In the genomic region with DNA sequence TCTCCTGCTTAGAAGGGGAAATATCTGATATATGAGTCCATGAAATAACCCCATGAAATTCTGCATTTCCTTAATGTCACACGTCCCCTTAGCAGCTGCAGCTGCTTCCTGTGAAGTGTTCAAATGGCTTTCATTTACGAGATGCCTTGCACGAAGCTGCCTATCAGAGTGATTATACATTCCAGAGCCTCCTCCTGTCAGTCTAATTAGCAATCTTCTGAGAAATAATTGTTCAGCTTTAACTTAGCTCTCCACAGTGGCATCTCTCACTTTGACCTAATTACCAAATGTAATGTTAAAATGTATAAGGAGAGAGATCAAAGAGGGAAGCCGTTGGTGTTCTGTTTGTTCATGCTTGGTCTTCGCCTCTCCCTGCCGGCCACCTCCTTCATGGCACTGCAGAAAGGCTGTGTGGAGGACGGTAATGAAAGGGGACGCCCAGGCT, we compare ENCODE assay signal across 9 mouse cellular contexts.
DNase-seq lines count a peak whose midpoint lies in the region; ATAC-seq and TF ChIP-seq lines count a peak whose summit lies in the region.
"Had no signal": no experiment of that assay in that cellular context is flagged by ENCODE, and none has a peak within 500 bp of the region (broad histone marks: within the 10 kb centered on the region; RNA-seq: fewer than 3 reads in every experiment).

No protein-coding gene starts in this region.

- peak; percentile 28 for DNase-seq in thymus, adult 2 months
- DNase-seq in thymus, postnatal 4 days, result no peak
- DNase-seq in heart, postnatal 4 days, result no peak
- DNase-seq: lung, postnatal 10 days had no signal

- H3K9me3 ChIP-seq in forebrain, embryonic 15.5 days, result no peaks in the 10 kb centered on the region
- H3K9me3 ChIP-seq in limb, embryonic 13.5 days, result no peaks in the 10 kb centered on the region
- no peaks in the 10 kb centered on the region for H3K9me3 ChIP-seq in stomach, embryonic 15.5 days
- no peaks in the 10 kb centered on the region for H3K9me3 ChIP-seq in liver, embryonic 12.5 days (replicated peaks)

- no peak overlapping the region for H3K9ac ChIP-seq in forebrain, embryonic 15.5 days (replicated peaks)
- H3K9ac ChIP-seq in limb, embryonic 13.5 days, result no peak overlapping the region
- no peak overlapping the region for H3K9ac ChIP-seq in stomach, embryonic 15.5 days
- H3K9ac ChIP-seq in liver, embryonic 12.5 days, result no peak overlapping the region

- no peaks in the 10 kb centered on the region for H3K36me3 ChIP-seq in thymus, adult 2 months (ENCODE audit: control insufficient read depth, insufficient read depth, low read length)
- H3K36me3 ChIP-seq in forebrain, embryonic 15.5 days, result no peaks in the 10 kb centered on the region
- peaks cover 4% of the 10 kb centered on the region; the same call in 1 of the 2 replicates for H3K36me3 ChIP-seq in limb, embryonic 13.5 days
- H3K36me3 ChIP-seq in stomach, embryonic 15.5 days, result no peaks in the 10 kb centered on the region
- H3K36me3 ChIP-seq in liver, embryonic 12.5 days, result peaks cover 9% of the 10 kb centered on the region

- ATAC-seq in forebrain, embryonic 15.5 days (replicated peaks), result peak; percentile 35
- peak; percentile 39 for ATAC-seq in limb, embryonic 13.5 days (ENCODE audit: low FRiP score, low read depth)
- no peak for ATAC-seq in stomach, embryonic 15.5 days (ENCODE audit: insufficient read depth, low FRiP score, low read depth)
- ATAC-seq in liver, embryonic 12.5 days, result no peak
- no peak for ATAC-seq in erythroid progenitor cell, adult 5-6 weeks (replicated peaks; ENCODE audit: low FRiP score, poor library complexity, severe bottlenecking)

- H3K4me3 ChIP-seq in thymus, adult 2 months (ENCODE audit: control insufficient read depth, insufficient read depth, low read length), result no peak overlapping the region
- no peak overlapping the region for H3K4me3 ChIP-seq in forebrain, embryonic 15.5 days
- no peak overlapping the region for H3K4me3 ChIP-seq in limb, embryonic 13.5 days
- no peak overlapping the region for H3K4me3 ChIP-seq in stomach, embryonic 15.5 days (replicated peaks)
- no peak overlapping the region for H3K4me3 ChIP-seq in liver, embryonic 12.5 days

- H3K4me1 ChIP-seq in thymus, adult 2 months (replicated peaks; ENCODE audit: control insufficient read depth, insufficient read depth, low read length), result peaks cover 44% of the 10 kb centered on the region
- H3K4me1 ChIP-seq in forebrain, embryonic 15.5 days, result peaks cover 51% of the 10 kb centered on the region
- H3K4me1 ChIP-seq in limb, embryonic 13.5 days, result peaks cover 33% of the 10 kb centered on the region
- H3K4me1 ChIP-seq in stomach, embryonic 15.5 days, result peaks cover 21% of the 10 kb centered on the region
- H3K4me1 ChIP-seq in liver, embryonic 12.5 days, result peaks cover 33% of the 10 kb centered on the region

- TF ChIP-seq POLR2A in thymus, adult 2 months (IDR thresholded peaks at IDR 0.05; ENCODE audit: control insufficient read depth, extremely low read depth, insufficient read depth, low read length, poor library complexity), result no peak

- peak overlapping the region; percentile 25 for H3K4me2 ChIP-seq in forebrain, embryonic 15.5 days (replicated peaks)
- H3K4me2 ChIP-seq in limb, embryonic 13.5 days (replicated peaks), result no peak overlapping the region
- no peak overlapping the region for H3K4me2 ChIP-seq in stomach, embryonic 15.5 days
- H3K4me2 ChIP-seq in liver, embryonic 12.5 days, result no peak overlapping the region

- TF ChIP-seq CTCF in thymus, adult 2 months (IDR thresholded peaks at IDR 0.05; ENCODE audit: borderline replicate concordance, control insufficient read depth, extremely low read depth, insufficient read depth, low read length, poor library complexity), result no peak

- H3K27ac ChIP-seq in thymus, adult 2 months (ENCODE audit: control insufficient read depth, insufficient read depth, low read length), result peak overlapping the region; percentile 74
- peak overlapping the region; percentile 81 for H3K27ac ChIP-seq in forebrain, embryonic 15.5 days (replicated peaks)
- H3K27ac ChIP-seq in limb, embryonic 13.5 days, result no peak overlapping the region
- peak overlapping the region; percentile 27 for H3K27ac ChIP-seq in stomach, embryonic 15.5 days
- H3K27ac ChIP-seq in liver, embryonic 12.5 days, result no peak overlapping the region

- H3K27me3 ChIP-seq in thymus, adult 2 months (ENCODE audit: control insufficient read depth, insufficient read depth, low read length), result no peaks in the 10 kb centered on the region
- no peaks in the 10 kb centered on the region for H3K27me3 ChIP-seq in forebrain, embryonic 15.5 days
- no peaks in the 10 kb centered on the region for H3K27me3 ChIP-seq in limb, embryonic 13.5 days
- no peaks in the 10 kb centered on the region for H3K27me3 ChIP-seq in stomach, embryonic 15.5 days (replicated peaks)
- no peaks in the 10 kb centered on the region for H3K27me3 ChIP-seq in liver, embryonic 12.5 days (replicated peaks)

- WGBS in thymus, adult 2 months, result 9% methylated on average over 8 of the region's 8 CpGs
- WGBS in forebrain, embryonic 15.5 days, result 2% methylated on average over 8 of the region's 8 CpGs
- 7% methylated on average over 8 of the region's 8 CpGs for WGBS in limb, embryonic 13.5 days
- 43% methylated on average over 8 of the region's 8 CpGs for WGBS in stomach, embryonic 15.5 days
- WGBS in liver, embryonic 12.5 days (ENCODE audit: insufficient replicate concordance), result 59% methylated on average over 8 of the region's 8 CpGs

Comparison
In these comparisons a context has a peak if more than half of its experiments do, and no peak if none do; other contexts are left out.
1. H3K27ac ChIP-seq: peak in thymus, adult 2 months (single experiment), forebrain, embryonic 15.5 days (single experiment) and stomach, embryonic 15.5 days (single experiment); none in limb, embryonic 13.5 days (single experiment) and liver, embryonic 12.5 days (single experiment).
2. ATAC-seq: peak in forebrain, embryonic 15.5 days (single experiment) and limb, embryonic 13.5 days (single experiment); none in stomach, embryonic 15.5 days (single experiment), liver, embryonic 12.5 days (single experiment) and erythroid progenitor cell, adult 5-6 weeks (single experiment).